Mouse (Mus musculus) frontal cortex, adult (tissue): ENCODE results near the gene Ctf1.
"Not testable (repeated sequence)": the region's sequence is repeated elsewhere in the genome, so short reads cannot be mapped to it uniquely, and the experiment has no call there.

ENCODE experiments used
- ATAC-seq: cut with Nextera tagmentation; 2 replicates; pipeline ENCODE4 v1.9.2; 2017; ENCODE audit warnings: mild to moderate bottlenecking, moderate library complexity, mixed read lengths; ENCODE audit not compliant: low TSS enrichment

The Ctf1 gene

DNA sequence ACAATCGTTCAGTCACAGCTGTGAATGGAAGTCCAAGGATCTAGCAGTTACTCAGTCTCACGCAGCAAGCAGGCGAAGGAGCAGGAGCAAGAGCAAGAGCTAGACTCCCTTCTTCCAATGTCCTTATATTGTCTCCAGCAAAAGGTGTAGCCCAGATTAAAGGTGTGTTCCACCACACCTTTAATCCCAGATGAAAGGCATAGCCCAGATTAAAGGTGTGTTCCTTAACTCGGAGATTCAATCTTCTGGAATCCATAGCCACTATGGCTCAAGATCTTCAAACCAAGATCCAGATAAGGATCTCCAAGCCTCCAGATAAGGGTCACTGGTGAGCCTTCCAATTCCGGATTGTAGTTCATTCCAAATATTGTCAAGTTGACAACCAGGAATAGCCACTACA, 19.5 kb downstream of the Ctf1 start, which contains the start of gene Ctf2:
Gene Ctf2 (minus strand): TSS at position 101 of the 400 bp plus-strand sequence.
- ATAC-seq = not testable (repeated sequence)

DNA sequence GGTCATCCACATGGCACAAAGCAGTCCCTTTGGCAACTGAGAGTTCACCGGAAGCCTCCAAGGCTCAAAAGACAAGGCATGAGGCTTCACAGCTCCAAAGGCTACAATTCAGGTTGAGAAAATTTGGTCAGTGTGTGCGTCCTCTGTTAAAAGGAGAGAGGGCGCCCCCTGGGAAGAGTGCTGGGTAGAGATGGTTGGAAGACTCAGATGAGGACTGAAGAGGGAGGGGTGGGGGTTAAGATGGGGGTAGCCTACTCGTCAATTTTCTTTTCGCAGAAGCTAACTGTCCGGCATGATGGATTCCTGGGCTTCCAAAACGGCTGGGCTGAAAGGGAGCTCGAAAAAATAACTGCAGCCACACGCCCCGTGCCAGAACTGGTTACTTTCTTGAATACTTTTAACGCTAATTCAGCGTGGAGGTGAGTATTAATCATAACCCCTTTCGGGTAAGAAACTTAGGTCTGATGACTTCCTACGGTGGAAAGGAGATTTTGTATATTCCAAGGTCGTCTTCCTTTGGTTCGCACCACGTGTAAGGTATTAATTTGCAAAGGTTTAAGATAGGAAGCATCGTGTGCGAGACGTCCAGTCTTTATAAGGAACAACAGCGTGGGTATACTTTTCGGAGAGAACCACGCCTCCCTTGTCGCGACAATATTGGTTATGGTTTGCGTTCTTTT, 32.0 kb downstream of the Ctf1 start, which contains the start of gene Fbxl19:
Gene Fbxl19 (plus strand): TSS at position 178 of the 680 bp plus-strand sequence.
- ATAC-seq = no peak

DNA sequence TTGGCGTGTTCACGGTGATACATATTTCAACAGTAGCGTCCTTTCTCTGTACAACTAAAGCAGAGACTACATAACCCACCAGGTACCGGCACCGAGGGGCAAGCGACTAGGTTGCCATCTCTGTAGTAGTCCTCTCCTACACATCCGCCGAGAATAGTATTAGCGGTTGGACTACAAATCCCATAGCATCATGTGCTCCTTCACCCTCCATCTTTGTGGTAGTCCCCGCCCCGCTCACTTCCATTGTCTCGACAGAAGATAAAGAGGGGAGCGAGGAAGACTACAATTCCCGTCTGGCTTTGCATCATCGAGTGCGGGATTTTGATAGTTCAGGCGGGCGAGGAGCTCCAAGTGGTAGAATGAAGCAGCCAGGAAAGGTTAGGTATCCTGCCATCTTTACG, 32.7 kb downstream of the Ctf1 start:
- peak; percentile 78 for ATAC-seq

DNA sequence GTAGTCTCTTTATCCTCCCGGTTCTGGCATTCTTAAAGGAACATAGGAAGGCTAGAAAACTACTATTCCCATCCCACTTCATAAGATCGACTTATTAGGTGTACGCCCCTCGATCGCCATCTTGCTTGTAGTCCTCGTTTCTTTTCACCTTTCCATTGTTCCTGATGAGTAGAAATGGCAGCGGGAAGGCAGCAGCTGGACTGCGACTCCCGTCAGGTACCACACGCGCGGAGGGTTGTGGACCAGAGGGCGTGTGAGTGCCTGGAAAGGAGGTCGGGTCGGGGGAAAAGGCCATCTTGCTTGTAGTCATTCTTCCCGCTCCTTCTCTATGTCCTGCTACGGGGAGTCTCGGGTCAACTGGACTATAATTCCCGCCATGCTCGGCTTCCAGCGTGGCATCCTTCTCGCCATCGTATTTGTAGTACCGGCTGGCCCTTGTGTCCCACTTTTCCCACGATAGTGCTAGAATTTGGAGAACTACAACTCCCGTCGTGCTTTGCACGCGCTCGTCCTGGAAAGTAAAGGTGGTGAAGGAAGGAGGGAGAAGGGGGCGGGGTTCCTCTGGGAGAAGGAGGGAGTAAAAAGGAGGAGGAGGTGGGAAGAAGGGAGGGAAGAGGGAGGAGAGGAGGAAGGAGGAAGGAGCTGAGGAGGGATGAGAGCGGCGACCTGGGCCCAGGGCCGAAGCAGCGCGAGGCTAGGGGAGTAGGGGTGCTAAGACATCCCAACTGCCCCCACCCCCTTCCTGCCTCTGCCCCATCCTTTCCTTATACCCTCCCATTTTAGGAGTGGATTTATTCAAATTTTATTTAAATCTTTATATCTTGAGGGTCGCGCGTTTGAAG, 33.3 kb downstream of the Ctf1 start:
- peak; percentile 62 for ATAC-seq

DNA sequence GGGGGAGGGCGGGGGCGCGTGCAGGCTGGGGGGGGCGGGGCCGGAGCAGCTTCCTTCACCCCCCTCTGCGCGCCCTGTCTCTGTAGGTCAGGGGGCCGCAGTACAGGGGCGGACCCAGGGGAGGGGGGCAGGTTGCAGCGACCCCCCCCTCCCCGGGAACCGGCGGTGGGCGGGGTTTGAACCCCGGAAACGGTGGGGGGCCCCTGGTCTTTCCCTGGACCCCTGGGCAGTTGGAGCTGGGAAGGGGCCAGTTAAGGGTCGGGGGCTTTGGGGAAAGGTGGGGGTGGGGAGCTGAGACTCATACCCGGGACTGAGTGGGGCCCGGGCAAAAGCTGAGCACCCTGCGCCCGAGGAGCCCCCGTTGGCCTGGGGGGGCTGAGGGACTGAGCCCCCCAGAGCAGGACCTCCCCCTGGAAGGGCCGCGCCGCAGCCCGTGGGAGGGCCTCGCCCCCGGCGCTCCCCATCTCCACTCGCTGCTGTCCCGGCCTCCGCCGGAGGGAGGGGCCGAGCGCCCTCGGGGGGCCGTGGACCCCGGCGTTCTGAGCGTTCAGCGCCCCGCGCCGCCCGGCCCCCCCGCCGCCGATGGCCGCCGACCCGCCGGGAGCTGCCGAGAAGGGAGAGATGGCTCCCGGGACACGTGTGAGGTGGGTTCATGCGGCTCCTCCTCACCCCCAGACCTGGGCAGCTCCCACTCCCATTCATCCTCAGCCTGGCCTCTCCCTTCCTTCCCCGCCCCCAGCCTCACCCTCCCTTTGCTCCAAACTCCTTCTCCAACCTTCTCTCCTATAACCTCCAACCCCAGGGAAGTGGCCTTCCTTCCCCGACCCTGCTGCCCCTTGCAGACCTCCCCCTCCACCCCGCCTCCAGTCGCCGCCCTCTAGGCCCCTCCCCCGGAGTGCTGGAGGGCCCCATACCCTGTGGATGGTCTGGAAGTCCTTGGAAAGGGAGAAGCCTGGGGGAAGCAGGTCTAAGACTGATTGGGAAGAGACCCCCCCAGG, 34.3 kb downstream of the Ctf1 start:
- no peak for ATAC-seq

DNA sequence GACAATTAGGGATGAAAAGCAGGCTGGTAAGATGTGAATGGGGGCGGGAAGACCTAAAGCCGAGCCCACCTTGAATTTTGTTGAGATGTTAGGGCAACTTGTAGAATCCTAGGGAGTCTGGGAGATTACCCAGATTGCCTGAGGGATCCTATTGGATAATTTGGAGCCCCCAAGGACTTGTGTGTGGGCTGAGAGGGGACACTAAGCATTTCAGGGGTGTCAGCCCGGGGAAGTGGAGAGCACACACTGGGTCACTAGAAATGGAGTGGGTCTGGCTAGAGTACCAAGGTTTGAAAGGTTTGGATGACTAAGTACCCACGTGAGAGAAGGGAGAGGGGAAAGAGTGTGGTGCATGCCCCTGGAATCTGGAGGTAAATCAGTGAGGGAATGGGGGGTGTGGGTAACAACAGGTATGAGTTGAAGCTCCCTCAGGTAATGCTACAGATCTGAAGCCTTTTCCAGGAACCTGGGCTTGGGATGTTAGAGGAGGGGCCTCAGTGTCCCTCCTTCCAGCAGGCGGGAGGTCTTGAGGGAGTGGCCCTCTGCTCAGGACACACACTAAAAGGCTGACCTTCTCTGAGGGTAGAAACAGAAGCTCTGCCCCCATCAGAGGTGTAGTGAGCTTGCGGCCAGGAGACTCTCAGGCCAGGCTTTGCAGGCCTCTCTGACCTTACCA, 35.2 kb downstream of the Ctf1 start:
- no peak for ATAC-seq

DNA sequence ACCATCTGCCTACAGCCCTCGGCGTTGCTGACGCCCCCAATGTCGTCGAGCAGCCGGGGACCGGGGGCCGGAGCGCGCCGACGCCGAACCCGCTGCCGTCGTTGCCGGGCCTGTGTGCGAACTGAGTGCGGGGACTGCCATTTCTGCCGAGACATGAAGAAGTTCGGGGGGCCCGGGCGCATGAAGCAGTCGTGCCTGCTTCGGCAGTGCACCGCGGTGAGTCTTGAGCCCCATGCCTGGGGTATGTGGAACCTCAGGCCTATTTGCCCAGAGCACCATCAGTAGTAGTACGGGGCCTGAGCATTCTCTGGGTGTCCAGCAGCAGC, 35.7 kb downstream of the Ctf1 start:
- ATAC-seq = no peak

DNA sequence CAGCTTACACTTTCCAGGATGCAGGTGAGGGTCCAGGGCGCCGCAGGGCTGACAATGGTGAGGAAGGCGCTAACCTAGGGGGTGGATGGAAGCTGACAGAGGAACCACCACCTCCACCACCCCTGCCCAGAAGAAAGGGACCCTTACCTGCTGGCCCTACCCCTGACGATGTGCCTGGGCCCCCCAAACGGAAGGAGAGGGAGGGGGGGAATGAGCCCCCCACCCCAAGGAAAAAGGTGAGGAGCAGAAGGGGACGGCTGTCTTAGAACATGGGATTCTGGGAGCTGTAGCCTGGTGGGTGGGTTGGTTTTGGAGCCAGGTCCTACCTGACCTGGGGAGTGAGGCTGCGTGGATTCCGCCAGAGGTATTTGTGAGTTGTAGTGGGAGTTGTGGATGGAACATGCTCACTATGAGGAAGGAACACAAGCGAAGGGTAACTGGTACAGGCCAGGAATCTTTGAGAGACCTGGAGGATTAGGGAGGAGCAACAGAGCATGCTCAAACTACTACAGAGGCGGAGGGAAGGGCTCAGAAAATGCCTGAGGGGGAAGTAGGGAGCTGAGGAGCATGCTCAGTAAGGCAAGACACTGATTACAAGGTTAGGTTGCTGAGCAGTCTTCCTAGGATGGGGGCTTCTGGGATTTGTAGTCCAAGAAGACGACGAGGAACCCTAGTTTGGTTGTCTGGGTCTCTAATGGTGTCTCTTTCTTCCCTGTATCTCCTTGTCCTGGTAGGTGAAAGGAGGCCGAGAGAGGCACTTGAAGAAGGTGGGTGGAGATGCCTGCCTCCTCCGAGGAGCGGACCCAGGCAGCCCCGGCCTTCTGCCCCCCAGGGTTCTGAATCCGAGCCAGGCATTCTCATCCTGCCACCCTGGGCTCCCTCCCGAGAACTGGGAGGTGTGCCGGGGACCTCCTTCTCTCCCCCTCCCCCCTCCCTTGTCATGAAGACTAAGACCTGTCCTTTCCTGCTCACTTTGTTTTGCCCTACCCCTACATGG, 37.9 kb downstream of the Ctf1 start:
- peak; percentile 76 for ATAC-seq

DNA sequence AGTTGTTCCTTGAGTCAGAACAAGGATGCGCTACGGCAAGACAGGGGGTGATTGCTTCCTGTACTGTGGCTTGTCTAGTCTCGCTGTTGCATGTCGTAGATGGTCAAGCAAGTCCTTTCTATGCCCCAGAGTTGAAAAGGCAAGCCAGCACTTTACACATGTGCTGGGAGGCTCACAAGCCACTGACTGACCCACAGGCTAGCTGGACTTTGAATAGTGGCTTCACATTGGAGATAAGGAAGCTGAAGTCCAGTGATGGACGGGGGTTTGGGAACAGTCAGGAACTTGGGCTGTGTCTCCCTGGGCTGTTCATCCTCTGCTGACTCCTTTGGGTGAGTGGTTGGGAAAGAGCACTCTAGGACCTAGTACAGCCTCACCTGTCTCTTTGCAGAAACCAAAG, 39.1 kb downstream of the Ctf1 start:
- ATAC-seq = no peak

DNA sequence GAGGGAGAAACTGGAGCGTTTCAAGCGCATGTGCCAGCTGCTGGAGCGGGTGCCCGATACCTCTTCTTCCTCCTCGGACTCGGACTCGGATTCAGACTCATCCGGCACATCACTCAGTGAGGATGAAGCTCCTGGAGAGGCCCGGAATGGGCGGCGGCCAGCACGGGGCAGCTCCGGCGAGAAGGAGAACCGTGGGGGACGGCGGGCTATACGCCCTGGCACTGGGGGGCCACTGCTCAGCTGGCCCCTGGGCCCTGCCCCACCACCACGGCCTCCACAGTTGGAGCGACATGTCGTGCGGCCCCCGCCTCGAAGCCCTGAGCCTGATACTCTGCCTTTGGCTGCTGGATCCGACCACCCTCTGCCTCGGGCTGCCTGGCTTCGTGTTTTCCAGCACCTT, 39.5 kb downstream of the Ctf1 start:
- no peak for ATAC-seq

DNA sequence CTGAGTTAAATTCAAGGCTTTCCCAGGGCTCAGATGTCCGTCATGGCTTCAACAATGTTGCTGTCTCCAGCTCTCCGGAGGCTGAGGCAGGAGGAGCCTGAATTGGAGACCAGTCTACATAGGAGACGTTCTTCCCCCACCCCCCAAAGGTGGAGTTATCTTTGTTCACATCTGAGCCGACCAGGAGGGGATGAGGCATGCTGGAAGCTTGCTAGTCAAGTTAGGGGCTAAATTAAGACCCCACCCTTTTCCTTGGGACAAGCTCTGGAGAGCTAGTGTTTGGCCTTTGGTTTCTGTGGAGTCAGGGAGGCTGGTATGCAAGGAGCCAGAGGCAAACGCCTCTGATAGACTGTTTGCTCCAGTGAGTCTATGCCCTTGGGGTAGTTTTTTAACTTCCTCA, 40.6 kb downstream of the Ctf1 start:
- ATAC-seq = no peak

DNA sequence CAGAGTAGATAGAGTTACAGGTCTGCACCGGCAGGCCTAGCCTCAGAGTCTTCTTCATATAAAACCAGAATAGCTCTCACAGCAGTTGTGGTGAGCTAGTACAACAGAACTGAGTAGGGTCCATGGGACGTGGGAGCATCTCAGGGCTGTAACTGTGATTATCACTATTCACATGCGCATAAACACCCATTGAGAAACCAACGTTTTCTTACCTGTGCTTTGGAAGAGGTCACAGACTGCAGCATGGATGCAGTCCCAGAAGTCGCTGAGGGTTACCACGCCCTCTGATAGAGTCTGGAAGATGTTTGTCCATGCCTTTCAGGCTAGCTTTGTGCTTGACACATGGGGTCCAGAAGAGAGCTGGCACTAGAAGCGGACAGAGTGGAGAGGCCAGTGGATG, 41.2 kb downstream of the Ctf1 start:
- no peak for ATAC-seq

DNA sequence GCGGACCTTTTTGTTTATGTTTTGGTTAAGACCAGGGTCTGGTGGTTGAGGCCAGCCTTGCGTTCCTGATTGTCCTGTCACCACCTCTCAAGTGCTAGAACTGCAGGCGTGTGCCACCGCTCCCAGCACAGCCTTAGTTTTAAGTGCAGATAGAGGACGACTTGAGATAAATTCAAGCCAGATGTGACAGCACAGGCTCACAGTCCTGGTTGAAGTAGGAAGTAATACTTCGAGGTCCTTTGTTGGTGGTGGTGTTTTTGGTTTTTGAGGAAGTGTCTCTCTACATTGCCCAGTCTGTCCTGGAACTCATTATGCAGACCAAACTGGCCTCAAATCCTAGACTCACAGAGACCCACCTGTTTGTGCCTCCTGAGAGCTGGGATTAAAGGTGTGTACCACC, 47.2 kb downstream of the Ctf1 start:
- no peak for ATAC-seq

DNA sequence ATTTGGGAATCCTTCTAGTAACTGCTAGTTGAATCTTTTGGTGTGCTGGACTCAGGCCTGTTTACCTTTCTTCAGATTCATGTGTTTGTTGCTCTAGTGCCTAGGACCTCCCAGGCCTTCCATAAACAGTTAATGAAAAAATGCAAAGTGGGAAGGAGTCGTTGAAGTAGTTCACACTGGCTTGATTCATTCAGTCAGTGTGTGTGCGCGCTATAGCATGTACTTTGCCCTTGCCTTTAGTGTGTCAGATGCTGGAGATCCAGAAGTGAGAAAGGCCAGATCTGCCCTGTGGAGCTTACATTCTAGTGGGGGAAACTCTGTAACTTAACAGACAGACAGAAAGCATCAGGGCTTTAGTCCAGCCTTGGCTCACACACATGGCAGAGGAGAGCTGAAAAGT, 47.9 kb downstream of the Ctf1 start:
- ATAC-seq = no peak

DNA sequence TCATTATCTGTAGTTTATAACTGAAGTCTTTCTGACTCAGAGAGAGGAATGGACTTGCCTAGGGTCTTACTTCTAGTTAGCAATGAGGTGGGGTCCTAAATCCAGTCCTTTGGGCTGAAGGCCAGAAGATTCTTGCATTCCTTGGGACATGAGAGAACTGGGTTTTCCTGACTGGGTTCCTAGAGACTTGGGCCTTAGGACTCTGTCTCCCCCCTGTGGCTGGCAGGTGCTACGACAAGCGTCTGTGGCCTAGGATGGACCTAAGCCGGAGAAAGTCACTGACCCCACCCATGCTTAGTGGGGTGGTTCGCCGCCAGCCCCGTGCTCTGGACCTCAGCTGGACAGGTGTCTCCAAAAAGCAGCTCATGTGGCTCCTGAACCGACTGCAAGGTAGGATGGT, 48.5 kb downstream of the Ctf1 start:
- ATAC-seq = peak; percentile 62; the same call in 1 of the 2 replicates

DNA sequence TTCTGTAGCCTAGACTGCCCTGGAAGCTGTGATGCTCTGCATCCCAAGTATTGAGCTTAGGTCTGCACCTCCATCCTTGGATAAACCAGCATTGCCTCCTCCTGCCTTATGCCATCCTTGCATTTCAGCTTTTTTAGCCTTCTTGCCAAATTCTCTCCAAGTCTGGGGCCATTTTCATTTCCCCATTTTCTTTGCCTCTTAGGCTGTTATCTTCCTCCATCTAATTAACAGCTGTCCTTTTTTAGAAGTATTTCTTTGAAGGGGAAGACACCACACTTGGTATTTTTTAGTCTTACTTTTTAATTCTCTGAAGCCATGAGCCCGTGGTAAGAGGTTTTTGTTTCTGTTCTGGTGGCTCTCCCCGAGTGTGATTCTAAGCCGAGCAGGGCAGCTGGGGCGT, 51.1 kb downstream of the Ctf1 start:
- ATAC-seq = no peak

DNA sequence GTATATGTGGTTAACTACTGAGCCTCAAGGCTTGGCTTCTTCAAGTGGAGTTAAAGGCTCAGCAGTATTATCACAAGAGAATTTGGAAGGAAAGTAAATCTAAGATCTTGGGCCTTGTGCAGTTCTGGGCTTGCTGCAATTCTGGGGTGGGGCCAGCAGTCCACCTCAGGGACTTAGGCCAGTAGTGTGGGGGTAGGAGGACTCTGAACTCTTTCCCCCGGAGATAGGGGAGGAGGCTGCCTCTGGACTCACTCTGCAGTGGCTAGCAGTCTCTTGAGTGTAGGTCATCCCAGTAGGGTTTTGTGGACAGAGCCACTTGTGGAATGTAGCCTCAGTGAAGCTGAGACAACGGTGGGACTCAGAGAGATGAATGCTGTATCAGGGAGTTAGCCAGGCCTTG, 53.2 kb downstream of the Ctf1 start:
- ATAC-seq = no peak

DNA sequence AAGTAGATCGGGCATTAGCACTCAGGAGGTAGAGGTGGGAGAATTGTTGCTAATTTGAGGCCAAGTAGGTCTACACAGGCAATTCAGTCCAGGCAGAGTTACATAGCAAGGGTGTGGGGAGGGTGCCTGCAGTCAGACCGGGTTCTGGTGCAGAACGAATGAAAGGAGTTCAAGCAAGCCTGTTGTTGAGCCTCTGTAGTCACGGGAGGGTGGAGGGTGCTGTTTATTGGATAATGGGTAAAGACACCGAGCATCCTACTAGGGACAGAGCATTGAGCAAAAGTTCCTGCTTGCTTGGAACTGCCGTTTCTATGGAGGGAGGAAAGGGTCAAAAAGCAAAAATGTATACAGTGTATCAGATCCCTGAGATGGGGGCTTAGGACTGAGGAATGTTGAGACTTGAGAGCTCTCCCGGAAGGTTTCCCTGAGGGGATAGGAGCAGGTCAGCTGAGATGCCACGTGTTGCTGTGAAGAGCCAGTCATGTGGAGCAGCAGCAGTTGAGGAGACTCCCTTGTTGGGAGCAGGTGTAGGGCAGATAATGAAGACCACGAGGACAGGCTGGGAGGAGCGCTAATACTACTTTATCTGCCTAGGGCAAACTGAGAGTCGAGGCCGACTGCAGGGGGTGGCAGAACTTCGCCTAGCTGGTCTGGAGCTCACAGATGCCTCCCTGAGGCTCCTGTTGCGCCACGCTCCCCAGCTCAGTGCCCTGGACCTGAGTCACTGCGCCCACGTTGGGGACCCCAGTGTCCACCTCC, 54.5 kb downstream of the Ctf1 start:
- ATAC-seq = no peak
